Mouse (Mus musculus) ES-E14 (cell line): ENCODE measurements around the gene Dnase2b. TPM values are rescaled to one million over a fixed set of nuclear protein-coding genes. Genes with fewer than 3 reads are reported as not detected.

Experiments used
- DNase-seq: peaks from one replicate; pipeline ENCODE4 v3.0.0-alpha.2; 2013; ENCODE audit warnings: low read depth, low spot score
- H3K27ac ChIP-seq: 2 replicates; pipeline ENCODE4 v1.5.1; 2012; ENCODE audit warnings: low read depth, mild to moderate bottlenecking, low read length, moderate library complexity, mixed read lengths; ENCODE audit not compliant: poor library complexity, insufficient read depth, severe bottlenecking
- H3K36me3 ChIP-seq: 2 replicates; pipeline ENCODE4 v1.6.1; 2012; ENCODE audit warnings: mild to moderate bottlenecking, low read length, moderate library complexity, mixed read lengths; ENCODE audit not compliant: control insufficient read depth, poor library complexity, insufficient read depth, severe bottlenecking
- H3K4me1 ChIP-seq, 2 experiments: fragments of 150-350 bp in 1 of 2; sonication (generic) in 1 of 2; 2 replicates each; pipeline ENCODE4 v1.6.1; 2012; ENCODE audit warnings: low read length in 2 of 2, mild to moderate bottlenecking in 1 of 2, mixed read lengths in 1 of 2; ENCODE audit not compliant: control insufficient read depth in 2 of 2, insufficient read depth in 2 of 2, poor library complexity in 1 of 2
- H3K4me3 ChIP-seq, 2 experiments: fragments of 150-350 bp in 1 of 2; sonication (generic) in 1 of 2; 2 replicates each; pipeline ENCODE4 v1.5.1; 2012; ENCODE audit warnings: low read length in 2 of 2, low read depth in 1 of 2, mild to moderate bottlenecking in 1 of 2, mixed read lengths in 1 of 2; ENCODE audit not compliant: insufficient read depth in 1 of 2, poor library complexity in 1 of 2, severe bottlenecking in 1 of 2
- H3K9ac ChIP-seq: 2 replicates; pipeline ENCODE4 v1.6.1; 2012; ENCODE audit warnings: low read depth, mild to moderate bottlenecking, low read length, mixed read lengths; ENCODE audit not compliant: poor library complexity, insufficient read depth, severe bottlenecking
- H3K9me3 ChIP-seq: fragments of 150-350 bp; sonication (generic); 2 replicates; pipeline ENCODE4 v1.6.1; 2012; ENCODE audit warnings: low read depth, mild to moderate bottlenecking, low read length; ENCODE audit not compliant: control insufficient read depth, insufficient read depth
- CHD2 ChIP-seq: IDR thresholded peaks from 2 replicates; pipeline ENCODE4 v1.6.1; 2014; ENCODE audit warnings: mild to moderate bottlenecking, low read depth, low read length, inconsistent platforms
- HCFC1 ChIP-seq: IDR thresholded peaks from 2 replicates; pipeline ENCODE4 v1.6.1; 2012; ENCODE audit warnings: low read length, inconsistent platforms, borderline replicate concordance; ENCODE audit not compliant: insufficient read depth
- MAFK ChIP-seq: IDR thresholded peaks from 2 replicates; pipeline ENCODE4 v1.6.1; 2014; ENCODE audit warnings: mild to moderate bottlenecking, low read depth, low read length, inconsistent platforms; ENCODE audit not compliant: insufficient read depth
- ZC3H11A ChIP-seq: IDR thresholded peaks from 2 replicates; pipeline ENCODE4 v1.6.1; 2012; ENCODE audit warnings: low read depth, mild to moderate bottlenecking, inconsistent platforms, low read length, borderline replicate concordance
- ZNF384 ChIP-seq: IDR thresholded peaks from 2 replicates; pipeline ENCODE4 v1.6.1; 2012; ENCODE audit warnings: low read depth, low read length, inconsistent platforms
- in situ Hi-C, 2 experiments: fragments of 600-800 bp; cut with MboI; formaldehyde crosslinking; loops; one replicate each; pipeline ENCODE4 v1.15.1; 2025; ENCODE audit warnings: low sequenced_read_pairs in 2 of 2, inconsistent platforms in 1 of 2; ENCODE audit not compliant: unreplicated experiment in 2 of 2
- total RNA-seq: library from RNA; depleted of rRNA; stranded (reverse); fragments of 300-350 nt; gene quantifications from 2 replicates; pipeline ENCODE4 v1.2.3, GENCODE M21; 2012

Dnase2b gene
- total RNA-seq, 1 experiment = not detected

DNA sequence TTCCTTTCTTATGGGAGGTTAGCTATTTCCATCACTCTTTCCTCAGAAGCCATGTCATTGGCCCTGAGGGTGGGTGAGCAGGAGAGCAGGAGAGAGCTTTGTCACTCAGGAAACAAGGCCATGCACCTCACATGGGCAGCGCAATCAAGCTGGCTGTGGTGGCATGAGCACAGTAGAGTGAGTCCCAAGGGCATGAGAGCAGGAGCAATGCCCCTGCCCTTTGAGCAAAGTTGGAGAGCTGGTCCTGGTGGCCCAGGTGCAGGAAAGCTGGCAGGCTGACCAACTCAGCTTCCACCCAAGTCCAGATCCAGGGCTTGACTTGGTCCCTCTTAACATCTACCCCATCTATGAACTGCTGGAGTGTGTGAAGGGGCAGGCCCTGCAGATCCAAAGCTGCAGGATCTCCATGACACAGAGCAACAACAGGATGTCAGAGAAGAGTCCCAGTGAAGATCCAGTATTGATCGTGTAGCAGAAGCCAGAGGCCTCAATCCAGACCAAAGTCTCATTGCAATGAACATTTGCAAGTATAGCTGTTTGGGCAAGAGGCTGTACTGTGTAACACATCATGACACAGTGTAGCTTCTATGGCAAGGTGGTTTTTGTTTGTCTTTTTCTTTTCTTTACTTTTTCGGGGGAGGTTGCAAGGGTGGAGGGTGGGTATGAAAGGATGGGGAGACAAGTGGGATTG, 35.2 kb downstream of the Dnase2b start:
- Histone ChIP-seq H3K36me3 (no peaks in the 10 kb centered on the region), H3K4me3 (no peak overlapping the region), H3K9ac (no peak overlapping the region), H3K9me3 (no peaks in the 10 kb centered on the region), H3K4me1 (no peaks in the 10 kb centered on the region), H3K27ac (no peak overlapping the region)
- no peak for TF ChIP-seq CHD2
- TF ChIP-seq HCFC1 = no peak
- no peak for TF ChIP-seq ZNF384
- no peak for TF ChIP-seq ZC3H11A
- TF ChIP-seq MAFK = no peak
- DNase-seq = no peak
- in situ Hi-C loops = no loop called here

DNA sequence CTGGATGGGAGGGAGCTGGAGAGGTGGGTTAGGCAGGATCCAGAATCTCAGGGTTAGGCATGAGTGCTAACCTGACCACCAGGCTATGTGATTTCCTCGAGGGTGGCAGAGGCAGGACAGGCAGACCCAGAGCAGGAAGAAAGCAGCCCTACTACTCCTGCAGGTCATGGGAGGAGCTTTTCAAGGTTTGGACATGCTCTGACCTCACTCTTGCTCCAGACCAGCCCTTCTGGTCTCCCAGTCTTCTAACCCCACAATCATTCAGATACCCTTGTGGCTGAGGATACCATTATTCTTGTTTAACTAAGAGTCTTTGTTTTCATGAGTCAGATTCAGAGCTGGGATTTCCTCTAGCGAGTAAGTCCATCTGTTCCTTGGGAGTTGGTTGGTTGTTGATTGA, 37.8 kb downstream of the Dnase2b start:
- Histone ChIP-seq H3K36me3 (no peaks in the 10 kb centered on the region), H3K4me3 (no peak overlapping the region), H3K9ac (no peak overlapping the region), H3K27ac (no peak overlapping the region), H3K9me3 (no peaks in the 10 kb centered on the region), H3K4me1 (no peaks in the 10 kb centered on the region)
- TF ChIP-seq MAFK = no peak
- TF ChIP-seq ZC3H11A = no peak
- no peak for TF ChIP-seq HCFC1
- no peak for TF ChIP-seq ZNF384
- TF ChIP-seq CHD2 = no peak
- in situ Hi-C loops = no loop called here
- no peak for DNase-seq

DNA sequence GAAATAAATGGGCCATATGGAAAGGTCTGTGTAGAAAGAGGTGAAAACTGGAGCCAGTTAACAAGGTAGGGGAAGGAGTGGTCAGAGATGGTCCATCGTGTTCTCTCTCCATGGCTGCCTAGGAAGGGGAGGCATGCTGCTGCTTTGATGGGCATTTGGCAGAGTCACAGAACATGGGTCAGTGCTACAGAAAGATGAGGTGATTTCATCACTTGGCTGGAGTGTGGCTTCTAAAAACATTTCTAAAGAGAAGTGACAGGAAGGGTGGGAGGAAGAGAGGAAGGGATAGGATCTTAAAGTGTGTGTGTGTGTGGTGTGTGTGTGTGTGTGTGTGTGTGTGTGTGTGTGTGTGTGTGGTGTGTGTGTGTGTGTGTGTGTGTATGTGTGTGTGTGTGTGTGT, 44.1 kb downstream of the Dnase2b start:
- H3K9me3 ChIP-seq = no peaks in the 10 kb centered on the region
- in situ Hi-C loops = no loop called here
- TF ChIP-seq ZC3H11A (no peak), CHD2 (no peak), ZNF384 (no peak), HCFC1 (no peak), MAFK (no peak)
- H3K27ac ChIP-seq = no peak overlapping the region
- H3K9ac ChIP-seq = no peak overlapping the region
- H3K36me3 ChIP-seq = no peaks in the 10 kb centered on the region
- no peaks in the 10 kb centered on the region for H3K4me1 ChIP-seq
- no peak for DNase-seq
- H3K4me3 ChIP-seq = no peak overlapping the region

DNA sequence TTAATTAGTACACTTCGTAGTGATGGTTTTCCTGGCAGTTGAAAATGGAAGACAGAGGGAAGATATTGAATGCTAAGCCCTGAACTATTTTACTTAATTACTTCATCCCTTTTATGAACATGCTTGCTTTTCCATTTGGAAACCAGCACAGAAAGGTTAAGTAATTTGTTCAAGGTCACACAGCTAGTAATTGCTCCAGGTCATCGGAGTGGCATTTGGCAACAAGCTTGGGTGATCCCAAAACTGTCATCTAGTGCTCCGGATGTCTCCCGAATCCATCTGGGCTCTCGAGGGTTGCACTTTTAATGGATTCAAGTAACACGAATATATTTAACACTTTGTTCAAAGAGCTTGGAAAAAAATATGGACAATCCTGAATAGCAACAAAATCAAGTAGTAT, 44.5 kb downstream of the Dnase2b start:
- H3K4me1 ChIP-seq = no peaks in the 10 kb centered on the region
- no peak overlapping the region for H3K27ac ChIP-seq
- TF ChIP-seq ZNF384 = no peak
- TF ChIP-seq CHD2 = no peak
- TF ChIP-seq MAFK = no peak
- TF ChIP-seq ZC3H11A = no peak
- no peak for TF ChIP-seq HCFC1
- no peak overlapping the region for H3K4me3 ChIP-seq
- H3K9me3 ChIP-seq = no peaks in the 10 kb centered on the region
- no peaks in the 10 kb centered on the region for H3K36me3 ChIP-seq
- DNase-seq = no peak
- in situ Hi-C loops = no loop called here
- H3K9ac ChIP-seq = no peak overlapping the region
